Mouse (Mus musculus) frontal cortex, postnatal 14 days (tissue): ENCODE data around the gene Cntnap1.
A peak's percentile ranks its signal among the peaks of the same experiment; 100 is the strongest.
"Not testable (repeated sequence)": the region's sequence is repeated elsewhere in the genome, so short reads cannot be mapped to it uniquely, and the experiment has no call there.

Experiments
- DNase-seq, 2 experiments: peaks; one replicate each; pipeline ENCODE4 v3.0.0; 2022; ENCODE audit warnings: low spot score in 2 of 2

The Cntnap1 gene

DNA sequence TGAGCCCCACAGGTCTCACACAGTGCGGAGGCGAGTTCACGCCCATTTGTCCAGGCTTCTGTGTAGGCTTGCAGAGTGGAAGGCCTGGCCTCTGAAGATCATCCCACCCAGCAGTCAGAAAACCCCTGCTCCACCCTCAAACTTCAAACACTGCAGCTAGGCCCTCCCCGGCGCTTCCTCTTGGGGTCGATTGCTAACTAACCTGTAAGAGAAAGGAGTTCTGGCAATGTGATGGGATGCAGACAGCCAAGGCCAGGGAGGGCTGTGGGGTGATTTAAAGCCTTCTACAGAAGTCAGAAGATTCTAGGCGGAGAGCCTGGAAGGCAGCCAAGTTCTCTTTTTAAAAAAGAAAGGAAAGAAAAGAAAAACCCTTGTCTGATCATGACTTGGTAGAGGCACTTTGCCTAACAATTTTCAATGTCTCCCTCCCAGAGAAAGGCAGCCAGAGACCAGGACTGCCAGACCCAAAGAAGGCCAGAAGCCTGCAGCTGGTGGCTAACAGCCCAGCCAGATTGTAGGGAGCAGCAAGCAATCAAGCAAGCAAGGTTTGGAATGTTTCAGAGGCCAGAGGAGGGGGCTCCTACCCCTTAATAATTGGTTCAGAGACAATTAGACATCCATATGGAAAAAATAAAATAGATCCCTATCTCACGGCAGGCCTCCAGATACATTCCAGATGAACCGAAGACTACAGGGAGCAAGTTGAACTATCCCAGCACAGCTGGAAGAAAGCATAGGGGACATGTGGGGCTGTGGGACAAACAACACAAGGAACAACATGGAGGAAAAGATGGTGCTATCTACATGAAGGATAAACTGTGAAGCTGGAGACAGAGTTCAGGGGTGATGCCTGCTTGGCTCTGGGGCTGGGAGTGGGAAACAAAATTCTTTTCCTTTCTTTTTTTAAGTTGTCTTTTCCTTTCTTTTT, 20.9 kb upstream of the Cntnap1 start:
- no peak for DNase-seq

DNA sequence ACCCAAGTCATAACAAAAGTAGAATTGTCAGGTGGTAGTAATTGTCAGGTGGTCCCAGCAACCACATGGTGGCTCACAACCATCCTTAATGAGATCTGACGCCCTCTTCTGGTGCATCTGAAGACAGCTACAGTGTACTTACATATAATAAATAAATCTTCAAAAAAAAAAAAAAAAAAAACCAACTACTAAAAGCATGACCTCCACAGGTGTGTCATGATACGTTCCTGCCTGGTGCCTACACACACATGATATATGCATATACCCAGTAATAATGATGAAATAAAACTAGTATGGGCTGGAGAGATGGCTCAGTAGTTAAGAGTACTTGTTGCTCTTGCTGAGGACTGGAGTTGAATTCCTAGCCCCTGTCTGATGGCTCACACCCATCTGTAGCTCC, 19.3 kb upstream of the Cntnap1 start:
- DNase-seq = no peak

DNA sequence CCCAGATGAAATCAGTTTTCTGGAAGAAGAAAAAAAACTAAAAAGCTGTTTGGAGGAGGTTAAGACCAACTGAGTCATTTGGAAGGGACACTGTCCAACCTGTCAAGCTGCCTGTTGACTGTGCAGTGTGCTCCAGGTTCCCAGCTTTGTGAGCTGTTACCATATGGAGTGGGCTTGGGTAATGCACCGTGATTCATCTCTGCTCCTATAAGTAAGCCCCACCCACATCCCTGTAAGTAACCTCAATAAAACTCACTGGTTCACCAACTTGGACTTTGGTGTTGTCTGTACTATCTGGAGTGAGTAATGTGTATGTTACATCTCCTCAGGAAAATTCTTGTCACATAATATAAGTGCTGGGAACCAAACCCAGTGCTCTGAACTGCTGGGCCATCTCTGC, 17.5 kb upstream of the Cntnap1 start:
- no peak for DNase-seq

DNA sequence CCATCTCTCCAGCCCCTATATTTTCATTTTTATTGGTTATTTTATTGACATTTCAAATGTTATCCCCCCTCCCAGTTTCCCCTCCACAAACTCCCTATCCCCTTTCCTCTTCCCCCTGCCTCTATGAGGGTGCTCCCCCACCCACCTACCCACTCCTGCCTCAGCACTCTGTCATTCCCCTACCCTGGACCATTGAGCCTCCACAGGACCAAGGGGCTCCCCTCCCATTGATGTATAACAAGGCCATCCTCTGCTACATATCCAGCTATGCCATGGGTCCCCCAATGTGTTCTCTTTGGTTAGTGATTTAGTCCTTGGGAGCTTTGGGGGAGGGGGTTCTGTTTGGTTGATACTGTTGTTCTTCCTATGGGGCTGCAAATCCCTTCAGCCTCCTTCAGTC, 15.7 kb upstream of the Cntnap1 start:
- no peak for DNase-seq

DNA sequence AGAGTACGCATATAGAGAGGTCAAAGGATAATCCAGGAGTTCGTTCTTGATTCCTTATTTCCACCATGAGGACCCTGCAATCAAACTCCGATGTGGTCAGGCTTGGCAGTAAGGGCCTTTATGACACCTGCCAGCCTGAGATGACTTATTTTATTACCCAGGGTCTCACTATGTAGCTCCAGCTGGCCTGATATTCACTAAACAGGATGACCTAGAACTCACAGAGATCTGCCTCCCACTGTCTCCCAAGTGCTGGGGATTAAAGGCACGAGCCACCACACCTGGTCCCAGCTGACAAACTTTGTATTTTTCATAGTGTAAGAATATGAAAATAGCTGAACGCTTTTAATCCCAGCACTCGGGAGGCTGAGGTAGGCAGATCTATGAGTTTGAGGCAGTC, 15.2 kb upstream of the Cntnap1 start:
- DNase-seq = no peak

DNA sequence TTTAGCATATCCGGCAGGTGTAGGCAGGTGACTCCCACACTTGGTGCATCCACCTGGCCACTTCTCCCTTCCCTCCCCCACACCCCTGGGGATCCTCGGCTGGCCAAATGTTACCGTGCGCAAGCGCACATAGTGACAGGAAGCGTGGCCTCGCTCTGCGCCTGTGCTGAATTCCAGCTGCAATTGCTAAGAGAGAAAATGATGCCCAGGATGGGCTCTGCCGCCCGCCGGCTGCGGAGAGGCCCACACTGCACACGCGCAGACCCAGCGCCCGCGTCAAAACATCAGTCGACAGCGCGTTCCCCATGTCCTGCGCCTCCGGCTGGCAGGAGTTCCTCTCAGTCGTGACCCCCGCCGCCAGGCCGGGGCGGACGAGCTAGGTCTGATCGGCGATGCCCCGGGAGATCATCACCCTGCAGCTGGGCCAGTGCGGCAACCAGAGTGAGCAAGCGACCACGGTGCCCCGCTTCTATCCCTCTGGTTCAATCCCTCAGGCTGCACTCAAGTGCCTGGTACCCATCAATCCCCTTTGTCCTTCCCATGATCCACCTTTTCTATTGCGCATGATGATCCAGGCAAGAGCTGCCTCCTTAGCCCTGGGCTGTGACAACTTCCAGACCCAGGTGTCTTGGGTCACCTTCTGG, 14.5 kb upstream of the Cntnap1 start, which contains the start of gene Tubg2:
Gene Tubg2 (plus strand): TSS at position 180 of the 644 bp plus-strand sequence.
- peak; percentile 67 to 68 for DNase-seq

DNA sequence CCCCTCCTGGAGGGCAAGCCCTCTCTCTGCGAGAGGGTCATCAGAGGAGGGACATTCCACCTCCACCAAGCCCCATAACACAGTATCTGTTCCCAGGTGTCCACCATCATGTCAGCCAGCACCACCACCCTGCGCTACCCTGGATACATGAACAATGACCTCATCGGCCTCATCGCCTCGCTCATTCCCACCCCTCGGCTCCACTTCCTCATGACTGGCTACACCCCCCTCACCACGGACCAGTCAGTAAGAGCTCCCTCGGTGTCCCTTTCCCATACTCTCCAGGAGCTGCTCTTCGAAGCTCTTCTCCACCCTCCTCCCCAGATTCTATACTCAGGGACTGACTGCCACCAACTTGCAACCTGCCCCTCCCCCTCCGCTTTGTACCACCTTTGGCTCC, 10.2 kb upstream of the Cntnap1 start:
- not testable (repeated sequence) for DNase-seq

DNA sequence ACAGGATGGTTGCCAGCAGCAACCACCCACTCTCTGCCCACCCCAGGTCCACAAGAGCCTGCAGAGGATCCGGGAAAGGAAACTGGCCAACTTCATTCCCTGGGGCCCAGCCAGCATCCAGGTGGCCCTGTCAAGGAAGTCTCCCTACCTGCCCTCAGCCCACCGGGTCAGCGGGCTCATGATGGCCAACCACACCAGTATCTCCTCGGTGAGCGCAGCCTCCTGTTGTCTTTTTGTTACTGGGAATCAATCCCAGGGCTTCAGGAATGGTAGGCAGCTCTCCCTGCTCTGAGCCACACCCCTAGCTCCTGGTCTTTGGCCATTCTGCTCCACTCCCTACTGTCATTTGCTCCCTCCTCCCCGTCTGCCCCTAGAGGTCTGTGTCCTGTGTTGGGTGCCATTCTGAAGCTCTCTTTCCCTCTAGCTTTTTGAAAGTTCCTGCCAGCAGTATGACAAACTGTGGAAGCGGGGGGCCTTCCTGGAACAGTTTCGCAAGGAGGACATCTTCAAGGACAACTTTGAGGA, 9.3 kb upstream of the Cntnap1 start:
- DNase-seq = not testable (repeated sequence)

DNA sequence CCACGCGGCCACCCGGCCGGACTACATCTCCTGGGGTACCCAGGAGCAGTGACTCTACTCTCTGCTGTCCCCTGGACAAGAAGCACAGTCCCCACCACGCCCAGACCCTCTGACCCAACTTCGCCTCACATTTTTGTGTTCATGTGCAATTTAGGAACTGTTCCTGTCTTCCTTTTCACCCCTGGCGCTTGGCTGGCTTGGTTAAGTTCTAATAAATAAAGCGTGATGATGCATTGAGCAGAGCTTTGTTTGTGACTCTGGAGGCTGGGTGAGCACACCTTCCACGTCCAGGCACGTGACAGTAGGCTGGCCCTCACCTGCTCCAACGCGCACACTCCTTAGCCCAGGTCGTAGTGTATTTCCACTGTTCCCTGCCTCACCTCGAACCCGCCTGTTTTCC, 8.8 kb upstream of the Cntnap1 start:
- DNase-seq = no peak

DNA sequence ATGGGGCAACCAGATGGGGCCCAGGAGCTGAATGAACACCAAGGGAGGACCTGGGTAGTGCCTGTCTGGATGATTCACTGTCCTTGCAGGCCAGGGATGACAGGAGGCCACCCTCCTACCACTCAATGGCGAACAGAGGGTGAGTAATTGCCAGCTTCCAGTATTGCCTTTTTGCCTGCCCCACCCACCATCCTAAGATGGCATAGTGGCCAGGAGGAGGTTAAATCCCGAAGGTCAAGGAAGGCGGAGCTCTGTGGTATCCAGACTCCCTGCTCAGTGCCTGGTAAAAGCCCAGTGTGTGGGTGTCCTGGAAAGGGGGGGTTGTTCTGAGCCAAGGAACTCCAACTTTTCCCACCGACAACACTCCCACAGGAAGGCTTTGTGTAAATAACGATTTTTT, 8.0 kb upstream of the Cntnap1 start:
- no peak for DNase-seq

DNA sequence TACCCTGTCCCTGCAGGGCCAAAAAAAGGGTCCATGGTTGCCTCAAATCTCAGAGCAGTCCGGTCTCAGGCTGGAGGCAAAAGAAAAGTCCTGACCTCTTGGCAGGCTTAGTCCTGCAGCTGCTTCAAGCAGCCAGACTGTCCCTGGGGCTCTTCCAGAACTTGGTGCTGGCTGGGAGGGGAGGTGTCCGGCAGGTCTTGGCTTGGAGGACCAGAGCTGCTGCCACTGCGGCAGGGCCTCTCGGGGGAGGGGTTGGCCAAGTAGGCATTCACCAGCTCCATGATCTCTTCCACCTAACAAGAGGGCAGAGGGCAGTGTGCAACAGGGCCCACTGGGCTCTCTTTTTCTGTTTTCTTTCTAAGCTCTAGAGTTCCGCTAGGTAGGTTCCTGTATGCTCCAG, 7.6 kb upstream of the Cntnap1 start:
- no peak for DNase-seq

DNA sequence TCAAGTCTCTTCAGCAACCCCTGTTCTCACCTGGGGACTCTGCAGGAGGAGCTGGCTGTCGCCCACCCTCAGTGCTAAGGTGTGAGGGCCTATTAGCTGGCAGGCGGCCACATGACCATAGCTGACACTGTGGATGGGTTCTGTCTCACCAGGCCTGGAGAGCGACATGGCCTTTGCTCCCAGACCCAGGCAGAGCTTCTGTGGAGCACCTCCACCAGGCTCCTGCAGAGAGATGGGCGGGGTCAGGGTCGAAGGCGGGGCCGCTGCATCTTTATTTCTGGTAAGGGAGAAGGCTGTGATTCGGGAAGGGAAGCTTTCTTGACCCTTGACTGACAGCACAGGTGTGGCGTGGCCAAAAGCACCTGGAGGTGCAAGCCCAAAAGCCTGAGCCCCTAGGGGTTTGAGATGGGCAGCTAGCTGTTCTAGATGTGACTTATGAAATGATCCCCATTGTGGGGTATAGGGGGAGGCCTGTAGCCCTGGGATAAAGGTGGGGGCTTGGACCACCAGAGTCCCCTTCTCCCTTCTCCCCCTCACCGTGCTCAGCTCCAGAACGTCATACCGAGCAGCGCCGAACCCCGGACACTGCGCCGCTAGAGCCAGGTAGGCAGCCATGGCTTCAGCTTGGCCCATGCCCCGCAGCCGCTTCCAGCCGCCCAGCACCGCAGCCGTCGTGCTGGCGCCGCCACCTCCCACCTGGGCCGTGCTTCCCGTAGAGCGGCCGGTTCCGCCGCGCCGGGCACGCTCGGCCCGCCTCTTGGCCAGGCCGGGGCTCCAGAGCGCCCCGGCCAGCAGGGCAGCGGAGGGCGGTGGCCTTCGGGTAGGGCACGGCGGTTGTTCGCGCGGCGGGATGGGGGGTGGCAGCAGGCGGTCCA, 6.6 kb upstream of the Cntnap1 start:
- no peak for DNase-seq

DNA sequence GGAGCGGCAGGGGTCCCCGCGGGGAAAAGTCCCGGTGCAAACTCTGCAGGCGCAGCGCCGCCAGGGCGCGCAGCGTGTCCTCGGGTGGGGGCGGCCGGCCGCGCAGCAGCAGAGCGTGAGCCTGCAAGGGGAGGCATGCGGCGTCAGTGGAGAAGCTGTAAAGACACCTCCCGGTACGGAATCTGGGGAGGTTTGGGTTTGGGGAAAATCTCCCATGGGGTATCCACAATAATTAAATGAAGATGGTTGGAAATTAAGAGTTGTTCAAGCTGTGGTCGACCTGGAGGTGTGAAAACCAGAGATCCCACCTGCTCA, 6.0 kb upstream of the Cntnap1 start:
- DNase-seq = no peak

DNA sequence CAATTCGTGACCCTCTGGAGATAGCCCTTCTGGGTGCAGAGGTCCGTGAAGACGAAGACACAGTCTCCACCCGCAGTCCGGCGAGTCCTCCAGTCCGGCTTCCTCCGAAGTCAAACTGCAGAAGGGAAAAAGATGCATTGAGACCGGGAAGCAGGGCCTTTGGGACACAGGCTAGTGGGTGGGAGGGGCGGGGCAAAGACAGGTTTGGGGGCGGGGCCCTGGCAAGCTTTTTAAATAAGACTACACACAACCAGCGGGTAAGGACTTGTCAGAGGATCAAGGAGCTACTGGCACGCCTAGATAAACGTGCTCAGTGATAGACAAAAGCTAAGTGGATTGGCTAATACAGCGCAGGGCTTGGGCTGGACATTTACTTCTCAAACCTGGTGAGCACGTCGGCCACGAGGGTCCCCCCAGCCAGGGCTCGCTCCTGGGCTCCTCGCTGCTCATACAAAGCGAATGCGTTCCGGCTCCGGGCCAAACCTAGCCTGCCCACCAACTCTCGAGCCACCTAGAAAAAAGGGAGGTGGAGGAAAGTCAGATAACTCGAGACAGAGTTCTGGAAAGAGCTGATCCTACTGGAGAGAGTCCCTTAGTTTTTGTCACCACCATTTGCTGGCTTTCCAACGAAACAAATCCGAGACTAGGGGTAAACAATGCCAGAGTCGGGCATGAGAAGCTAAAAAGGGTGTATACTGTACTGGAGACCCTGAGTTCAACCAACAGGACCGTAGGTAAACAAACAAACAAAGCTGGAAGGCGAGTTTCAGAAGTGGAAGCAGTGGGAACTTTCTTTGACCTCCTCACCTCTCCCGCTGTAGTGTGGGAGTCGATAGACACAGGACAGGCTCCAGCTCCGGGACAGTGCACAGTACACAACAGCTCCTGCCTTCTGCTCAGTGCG, 5.4 kb upstream of the Cntnap1 start:
- no peak for DNase-seq

DNA sequence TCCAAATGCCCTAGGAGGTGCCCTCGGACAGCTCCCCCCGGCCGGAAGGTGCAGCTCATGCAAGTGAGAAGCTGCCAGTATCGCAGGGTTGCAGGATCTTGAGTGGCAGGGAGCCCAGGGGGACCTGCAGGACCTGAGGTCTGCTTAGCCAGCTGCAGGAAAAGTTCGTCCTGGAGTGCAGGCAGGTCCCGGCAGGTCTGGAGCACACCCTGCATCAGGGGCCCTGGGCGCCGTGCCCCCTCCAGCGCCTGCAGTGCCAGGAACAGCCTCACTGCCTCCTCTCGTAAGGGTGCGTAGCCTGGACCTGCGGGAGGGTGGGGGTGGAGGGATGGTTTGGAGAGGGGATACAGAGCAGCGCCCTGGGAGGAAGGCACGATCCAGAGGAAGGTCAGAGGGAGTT, 4.0 kb upstream of the Cntnap1 start:
- DNase-seq = no peak

DNA sequence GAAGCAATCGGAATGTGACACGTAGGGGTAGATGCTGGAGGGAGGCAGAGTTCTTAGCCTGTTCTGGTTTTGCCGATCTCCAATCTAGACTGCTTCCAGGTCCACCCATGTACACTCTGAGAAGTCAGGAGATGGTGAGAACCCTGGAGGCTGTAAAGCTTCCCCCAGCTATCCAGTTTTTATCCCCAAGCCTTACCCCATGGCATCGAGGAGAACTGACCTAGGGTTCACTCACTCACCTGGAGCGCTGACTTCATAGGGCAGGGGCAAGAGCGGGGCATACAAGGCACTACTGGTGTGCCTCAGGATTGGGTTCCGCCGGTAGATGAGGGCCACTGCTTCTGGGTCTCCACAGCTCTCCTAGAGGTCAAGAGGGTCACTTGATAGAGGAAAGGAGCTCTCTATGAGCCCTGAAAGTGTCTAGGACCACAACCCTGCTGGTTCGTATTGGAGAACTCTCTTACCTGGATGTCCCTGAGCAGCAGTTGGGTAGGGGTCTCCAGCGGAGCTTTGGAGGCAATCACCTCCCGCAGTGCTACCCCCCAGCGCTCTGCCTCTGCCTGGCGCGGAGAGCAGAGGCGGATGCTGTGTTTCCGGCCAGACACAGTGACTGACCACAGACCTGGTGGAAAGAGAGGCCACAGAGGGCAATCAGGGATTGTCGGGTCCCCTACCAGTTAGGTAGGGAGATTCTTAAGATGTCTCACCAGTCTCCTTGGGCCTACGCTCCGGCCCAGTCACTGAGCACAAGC, 2.9 kb upstream of the Cntnap1 start:
- DNase-seq = peak in 1 of 2 experiments; percentile 3

DNA sequence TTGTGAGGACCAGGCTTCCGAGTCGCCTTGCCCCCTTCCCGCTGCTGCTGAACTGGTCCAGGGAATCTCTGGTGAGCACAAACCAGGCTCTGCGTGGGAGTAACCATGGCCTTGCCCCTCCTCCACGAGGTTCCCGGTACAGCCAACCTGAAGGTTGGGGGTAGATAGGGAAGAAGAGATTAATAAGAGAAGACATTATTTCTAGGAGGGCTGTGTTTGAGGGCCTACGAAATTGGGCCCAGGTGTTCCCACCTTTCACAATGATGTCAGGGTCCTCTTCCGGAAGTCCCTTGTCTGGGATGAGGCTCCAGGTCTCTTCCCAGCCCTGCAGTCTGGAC, 2.4 kb upstream of the Cntnap1 start:
- no peak for DNase-seq

DNA sequence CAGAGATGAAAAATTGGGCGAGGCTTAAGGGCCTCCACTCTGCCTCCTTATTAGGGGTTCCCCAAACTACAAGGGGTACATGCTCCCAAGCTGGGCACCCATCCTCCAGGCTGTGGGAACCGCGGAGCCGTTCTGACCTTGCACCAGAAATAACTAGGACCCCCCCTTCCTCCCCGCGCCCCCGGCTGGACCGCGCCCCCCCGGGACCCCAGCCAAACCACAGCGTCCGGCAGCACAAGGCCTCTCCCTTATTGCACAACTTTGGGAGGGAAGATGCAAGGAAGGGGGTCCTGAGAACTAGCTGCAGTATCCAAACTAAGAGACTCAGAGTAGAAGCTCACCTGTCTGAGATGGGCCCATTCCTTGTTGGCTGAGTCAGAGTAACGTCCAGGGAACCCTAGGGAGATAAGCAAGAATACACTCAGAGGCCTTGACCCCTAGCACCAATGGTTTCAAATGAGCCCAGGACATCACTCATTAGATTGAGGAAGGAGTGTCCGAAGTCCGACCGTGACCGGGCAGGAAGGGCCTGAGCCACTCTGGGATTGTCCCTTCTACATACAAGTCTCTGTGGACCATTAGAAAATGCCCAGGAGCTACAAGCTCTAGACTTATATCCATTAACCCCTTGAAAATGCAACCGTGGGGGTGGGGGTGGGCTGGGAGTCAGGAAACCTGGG, 1.9 kb upstream of the Cntnap1 start:
- peak in 1 of 2 experiments; percentile 3 for DNase-seq

DNA sequence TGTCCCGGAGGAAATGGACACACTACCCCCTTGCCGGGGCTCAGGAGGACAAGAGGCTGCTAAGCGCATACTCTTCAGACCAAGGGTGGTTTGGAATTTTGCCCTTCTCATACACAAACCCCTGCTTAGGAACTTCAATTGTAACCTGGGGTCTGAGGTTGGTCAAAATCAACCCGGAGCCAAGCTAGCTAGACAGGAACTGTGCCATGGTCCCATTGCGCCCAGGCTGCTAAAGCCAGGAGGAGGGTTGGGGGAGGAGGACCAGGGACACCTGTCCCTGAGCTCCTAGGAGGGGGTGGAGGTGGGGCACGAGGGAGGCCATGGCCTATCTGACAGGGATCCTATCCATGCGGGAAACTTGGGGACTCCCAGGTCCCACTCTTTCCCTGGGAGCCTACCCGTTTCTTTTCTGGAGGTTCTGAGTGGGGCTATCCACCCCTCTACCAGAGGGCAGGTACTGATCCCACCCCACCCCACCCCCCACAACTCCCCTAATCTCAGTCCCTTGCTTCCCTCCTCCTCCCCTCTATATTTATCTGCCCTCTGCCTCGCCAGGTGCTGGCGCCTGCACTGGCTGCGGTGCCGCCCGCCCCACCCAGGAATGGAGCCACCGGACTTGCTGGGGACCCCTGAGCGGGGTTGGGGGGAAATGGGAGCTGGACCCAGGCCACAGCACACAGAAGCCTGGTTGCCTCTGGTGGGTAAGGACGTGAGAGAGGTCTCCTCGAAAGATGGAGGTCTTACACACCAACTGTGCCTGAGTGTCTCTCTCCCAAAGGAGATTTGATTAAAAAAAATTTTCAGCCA, 819 bp upstream of the Cntnap1 start:
- DNase-seq = no peak
